Mouse (Mus musculus) liver, adult 2 months (tissue): ENCODE results near the gene Rps10.

ENCODE experiments used
- CTCF ChIP-seq: fragments of 200-500 bp; IDR thresholded peaks from 2 replicates; pipeline ENCODE4 v1.5.1; 2011; ENCODE audit warnings: low read depth, low read length, control low read depth
- POLR2A ChIP-seq: fragments of 200-500 bp; IDR thresholded peaks from 2 replicates; pipeline ENCODE4 v1.6.1; 2011; ENCODE audit warnings: low read length, control low read depth; ENCODE audit not compliant: insufficient read depth; ENCODE audit errors: extremely low read depth

- TF ChIP-seq CTCF (no peak), POLR2A (no peak)
Measured at GRCm38 (mm10) chr17:27653253-27653959, 16.9 kb upstream of the Rps10 start.
